Comparison of ENCODE assay signal across 21 mouse cellular contexts in genomic region chr3:41560489-41560888, GRCm38 (mm10).
"Had no signal": no experiment of that assay in that cellular context is flagged by ENCODE, and none has a peak within 500 bp of the region (broad histone marks: within the 10 kb centered on the region; RNA-seq: fewer than 3 reads in every experiment).

No protein-coding gene starts in this region.

- DNase-seq: liver, postnatal 0 days; lung, adult 2 months; lung, postnatal 14 days; lung, postnatal 4 days; midbrain, embryonic 14.5 days; retina, postnatal 1 day; right cerebral cortex, adult 18-20 months; right cerebral cortex, postnatal 25 days; right cerebral cortex, postnatal 4 days; spleen, adult 18-20 months; thymus, adult 18-20 months; thymus, postnatal 14 days; thymus, postnatal 36 days had no signal

- H3K36me3 ChIP-seq: liver, embryonic 15.5 days; lung, embryonic 15.5 days; midbrain, embryonic 10.5 days; neural tube, embryonic 13.5 days; neural tube, embryonic 15.5 days had no signal

- H3K27me3 ChIP-seq: liver, embryonic 15.5 days; lung, embryonic 15.5 days; neural tube, embryonic 13.5 days; neural tube, embryonic 15.5 days had no signal

- H3K9me3 ChIP-seq: liver, embryonic 15.5 days; lung, embryonic 15.5 days; neural tube, embryonic 15.5 days had no signal

- H3K27ac ChIP-seq: liver, embryonic 15.5 days; lung, embryonic 15.5 days; midbrain, embryonic 10.5 days; neural tube, embryonic 13.5 days; neural tube, embryonic 15.5 days had no signal

- H3K4me1 ChIP-seq: lung, embryonic 15.5 days had no signal

- ATAC-seq: liver, postnatal 0 days; lung, postnatal 0 days; midbrain, embryonic 16.5 days had no signal

- H3K4me3 ChIP-seq: liver, embryonic 15.5 days; lung, embryonic 15.5 days; midbrain, embryonic 10.5 days; myocyte; neural tube, embryonic 13.5 days; neural tube, embryonic 15.5 days had no signal

- H3K9ac ChIP-seq: liver, embryonic 15.5 days; liver, postnatal 0 days; lung, embryonic 15.5 days; neural tube, embryonic 13.5 days; neural tube, embryonic 15.5 days had no signal
